Mouse (Mus musculus): ENCODE results near the gene Fmnl2. TPM values are rescaled to one million over a fixed set of nuclear protein-coding genes. Genes with fewer than 3 reads are reported as not detected.

The Fmnl2 gene
- polyA plus RNA-seq, 1 experiment from 2014 or later, result 3.5 TPM

DNA sequence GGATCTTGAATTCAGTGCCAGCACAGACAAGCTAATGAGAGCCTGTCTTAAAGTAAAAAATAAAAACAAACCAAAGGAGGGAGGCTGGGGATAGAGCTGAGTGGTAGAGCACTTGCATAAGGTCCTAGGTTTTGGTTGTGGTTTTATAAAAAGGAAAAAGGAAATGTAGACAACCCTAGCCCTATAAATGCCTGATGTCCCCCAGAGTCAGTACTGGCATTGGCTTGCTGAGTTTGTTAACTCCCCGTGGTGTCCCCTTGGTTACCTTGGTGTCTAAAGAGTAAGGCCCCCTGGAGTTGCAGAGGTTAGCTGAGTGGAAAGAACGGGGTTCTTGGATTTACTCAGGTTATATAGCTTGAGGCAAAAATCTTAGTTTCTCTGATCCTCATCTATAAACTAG, 55.7 kb downstream of the Fmnl2 start:
- no peaks in the 10 kb centered on the region for H3K36me3 ChIP-seq (ENCODE audit: insufficient read depth, low read length)
- no peak for TF ChIP-seq CTCF (IDR thresholded peaks at IDR 0.05)
- no peak for TF ChIP-seq EP300 (IDR thresholded peaks at IDR 0.05)
- no peaks in the 10 kb centered on the region for H3K4me1 ChIP-seq (ENCODE audit: insufficient read depth, low read depth, low read length)
- no peaks in the 10 kb centered on the region for H3K9me3 ChIP-seq (ENCODE audit: low read length)
- no peak overlapping the region for H3K27ac ChIP-seq (ENCODE audit: low read length)
- H3K4me3 ChIP-seq (ENCODE audit: low read depth, low read length), result no peak overlapping the region
- no peak overlapping the region for H3K9ac ChIP-seq (replicated peaks; ENCODE audit: low read depth)
- WGBS, result 45% methylated on average over 2 of the region's 2 CpGs
- no peaks in the 10 kb centered on the region for H3K27me3 ChIP-seq (replicated peaks; ENCODE audit: insufficient read depth, low read length)
- H3K4me2 ChIP-seq (replicated peaks; ENCODE audit: low read depth, low read length), result no peak overlapping the region
- DNase-seq (ENCODE audit: low spot score) (no peak), ATAC-seq (no peak)

DNA sequence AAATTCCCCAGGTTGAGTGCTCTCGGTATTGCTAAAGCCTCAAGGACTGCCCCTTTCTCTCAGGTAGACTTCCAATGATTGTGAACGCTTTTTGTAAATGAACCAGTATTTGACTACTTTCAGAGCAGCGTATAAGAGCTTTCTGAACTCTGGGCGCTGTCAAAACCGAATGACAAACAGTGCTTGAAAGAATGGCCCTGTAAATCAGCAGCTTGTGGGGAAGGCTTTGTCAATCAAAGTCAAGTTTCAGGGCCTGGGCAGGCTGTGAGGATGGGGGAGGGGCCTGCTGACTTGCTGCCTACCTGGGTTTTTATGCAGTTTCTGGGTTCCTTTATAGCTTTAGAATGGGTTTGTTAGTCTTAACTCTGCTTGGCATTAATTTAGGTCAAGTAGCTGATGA, 56.1 kb downstream of the Fmnl2 start:
- H3K9me3 ChIP-seq (ENCODE audit: low read length), result no peaks in the 10 kb centered on the region
- DNase-seq (ENCODE audit: low spot score) (no peak), ATAC-seq (no peak)
- H3K4me3 ChIP-seq (ENCODE audit: low read depth, low read length), result no peak overlapping the region
- 39% methylated on average over 5 of the region's 5 CpGs for WGBS
- H3K27me3 ChIP-seq (replicated peaks; ENCODE audit: insufficient read depth, low read length), result no peaks in the 10 kb centered on the region
- no peak overlapping the region for H3K27ac ChIP-seq (ENCODE audit: low read length)
- TF ChIP-seq CTCF (IDR thresholded peaks at IDR 0.05) (no peak), EP300 (IDR thresholded peaks at IDR 0.05) (no peak)
- H3K4me2 ChIP-seq (replicated peaks; ENCODE audit: low read depth, low read length), result no peak overlapping the region
- H3K4me1 ChIP-seq (ENCODE audit: insufficient read depth, low read depth, low read length), result no peaks in the 10 kb centered on the region
- no peaks in the 10 kb centered on the region for H3K36me3 ChIP-seq (ENCODE audit: insufficient read depth, low read length)
- no peak overlapping the region for H3K9ac ChIP-seq (replicated peaks; ENCODE audit: low read depth)

DNA sequence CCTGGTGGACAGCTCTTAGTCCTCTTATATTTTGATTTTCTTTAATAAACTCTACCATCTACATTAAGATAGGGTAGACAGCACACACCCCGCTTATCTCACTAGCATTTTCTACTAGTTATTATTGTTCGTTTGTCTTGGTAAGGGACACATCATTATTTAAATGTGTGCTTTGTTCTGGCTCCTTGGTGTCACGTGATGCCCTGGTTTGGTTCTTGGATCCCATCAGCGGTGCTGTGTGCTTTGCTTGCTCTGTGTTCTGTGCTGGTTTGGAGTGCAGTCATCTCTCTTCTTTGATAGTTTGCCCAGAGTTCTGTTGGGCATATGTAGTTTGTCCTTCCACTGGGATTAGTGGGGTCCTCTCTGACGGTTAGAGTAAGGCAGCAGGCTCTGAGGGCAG, 57.9 kb downstream of the Fmnl2 start:
- WGBS, result 78% methylated on average over 5 of the region's 5 CpGs
- Histone ChIP-seq H3K36me3 (ENCODE audit: insufficient read depth, low read length) (no peaks in the 10 kb centered on the region), H3K27me3 (replicated peaks; ENCODE audit: insufficient read depth, low read length) (no peaks in the 10 kb centered on the region), H3K27ac (ENCODE audit: low read length) (no peak overlapping the region), H3K4me3 (ENCODE audit: low read depth, low read length) (no peak overlapping the region), H3K9me3 (ENCODE audit: low read length) (no peaks in the 10 kb centered on the region), H3K9ac (replicated peaks; ENCODE audit: low read depth) (no peak overlapping the region), H3K4me2 (replicated peaks; ENCODE audit: low read depth, low read length) (no peak overlapping the region), H3K4me1 (ENCODE audit: insufficient read depth, low read depth, low read length) (no peaks in the 10 kb centered on the region)
- ATAC-seq (no peak), DNase-seq (ENCODE audit: low spot score) (no peak)
- no peak for TF ChIP-seq EP300 (IDR thresholded peaks at IDR 0.05)

DNA sequence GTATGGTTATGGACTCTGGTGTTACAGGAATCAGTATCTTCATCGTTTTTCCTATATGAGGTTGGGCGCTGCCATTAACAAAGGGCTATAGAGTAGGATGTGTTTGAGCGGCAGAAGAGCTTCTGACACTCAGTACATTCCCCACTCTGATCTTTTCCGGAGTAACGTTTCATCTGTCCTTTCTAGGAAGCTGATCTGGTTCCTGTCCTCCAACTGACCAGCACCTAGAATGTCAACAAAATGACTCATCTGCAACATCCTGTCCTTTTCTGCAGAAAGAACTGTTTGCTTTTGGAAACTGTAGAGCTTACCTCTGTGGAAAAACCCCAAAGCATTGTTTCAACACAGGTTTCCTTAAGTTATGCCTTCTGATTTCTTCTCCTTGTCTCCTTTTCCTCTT, 60.4 kb downstream of the Fmnl2 start:
- Histone ChIP-seq H3K9me3 (ENCODE audit: low read length) (no peaks in the 10 kb centered on the region), H3K4me3 (ENCODE audit: low read depth, low read length) (no peak overlapping the region), H3K4me2 (replicated peaks; ENCODE audit: low read depth, low read length) (no peak overlapping the region), H3K9ac (replicated peaks; ENCODE audit: low read depth) (no peak overlapping the region), H3K27ac (ENCODE audit: low read length) (no peak overlapping the region), H3K27me3 (replicated peaks; ENCODE audit: insufficient read depth, low read length) (no peaks in the 10 kb centered on the region), H3K4me1 (ENCODE audit: insufficient read depth, low read depth, low read length) (no peaks in the 10 kb centered on the region), H3K36me3 (ENCODE audit: insufficient read depth, low read length) (no peaks in the 10 kb centered on the region)
- TF ChIP-seq EP300 (IDR thresholded peaks at IDR 0.05) (peak; percentile 77), CTCF (IDR thresholded peaks at IDR 0.05) (no peak)
- peak; percentile 62 for ATAC-seq
- DNase-seq (ENCODE audit: low spot score), result no peak
- 56% methylated on average over 5 of the region's 5 CpGs for WGBS

DNA sequence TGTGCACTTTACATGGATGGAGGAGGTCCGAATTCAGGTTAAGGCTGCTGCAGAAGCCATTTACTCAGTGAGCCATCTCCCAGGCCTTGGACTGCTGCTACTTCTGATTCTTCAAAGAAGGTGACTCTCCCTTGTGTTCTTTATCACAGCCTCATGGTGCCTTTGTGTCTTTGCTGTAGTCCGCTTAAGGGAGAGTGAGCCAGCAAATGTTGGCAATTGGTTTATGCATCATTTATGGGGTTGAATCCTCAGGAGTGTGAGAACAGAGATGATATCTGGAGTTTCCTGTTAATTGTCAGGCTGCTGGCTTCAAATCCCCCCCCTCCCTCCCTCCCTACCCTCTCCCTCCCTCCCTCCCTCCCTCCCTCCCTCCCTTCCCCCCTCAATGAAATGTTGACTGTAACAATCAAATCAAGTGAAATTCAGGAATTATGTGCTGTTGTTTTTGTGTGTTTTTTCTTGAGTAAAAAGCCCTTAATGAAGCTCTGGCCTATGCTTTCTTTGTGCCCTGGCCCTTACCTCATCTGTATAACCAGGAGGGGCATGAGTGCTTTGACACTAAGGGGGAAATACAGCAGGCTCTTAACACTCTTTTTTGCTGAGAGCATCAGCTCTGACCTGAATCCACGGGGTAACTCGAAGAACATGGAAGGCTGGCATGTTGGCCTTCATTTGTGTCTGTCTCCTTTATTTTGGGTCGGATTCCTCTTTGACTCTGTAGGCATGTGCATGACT, 63.2 kb downstream of the Fmnl2 start:
- Histone ChIP-seq H3K4me3 (ENCODE audit: low read depth, low read length) (no peak overlapping the region), H3K4me2 (replicated peaks; ENCODE audit: low read depth, low read length) (no peak overlapping the region), H3K27me3 (replicated peaks; ENCODE audit: insufficient read depth, low read length) (no peaks in the 10 kb centered on the region), H3K27ac (ENCODE audit: low read length) (no peak overlapping the region), H3K9me3 (ENCODE audit: low read length) (no peaks in the 10 kb centered on the region), H3K4me1 (ENCODE audit: insufficient read depth, low read depth, low read length) (no peaks in the 10 kb centered on the region), H3K9ac (replicated peaks; ENCODE audit: low read depth) (no peak overlapping the region), H3K36me3 (ENCODE audit: insufficient read depth, low read length) (no peaks in the 10 kb centered on the region)
- ATAC-seq, result no peak
- TF ChIP-seq EP300 (IDR thresholded peaks at IDR 0.05) (no peak), CTCF (IDR thresholded peaks at IDR 0.05) (no peak)
- 87% methylated on average over 5 of the region's 5 CpGs for WGBS
- DNase-seq (ENCODE audit: low spot score), result no peak

DNA sequence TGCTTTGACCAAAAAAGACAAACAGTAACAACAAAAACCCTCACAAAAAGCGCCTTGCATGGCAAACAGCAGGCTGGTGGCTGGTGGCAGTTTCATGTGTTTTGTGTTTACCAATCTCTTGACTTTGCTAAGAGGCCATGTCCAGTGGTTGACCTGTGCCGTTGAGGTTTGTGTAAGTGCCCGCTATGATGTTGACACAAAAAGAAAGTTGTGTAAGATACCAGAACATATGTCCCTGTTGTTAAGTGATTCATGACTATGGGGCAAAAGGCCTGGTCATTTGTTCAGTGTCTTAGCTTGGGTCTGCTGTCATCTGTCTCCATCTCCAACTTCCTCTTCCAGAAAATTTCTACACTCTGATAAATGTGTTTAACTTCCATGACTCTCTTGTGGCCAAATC, 67.4 kb downstream of the Fmnl2 start:
- Histone ChIP-seq H3K4me2 (replicated peaks; ENCODE audit: low read depth, low read length) (no peak overlapping the region), H3K36me3 (ENCODE audit: insufficient read depth, low read length) (no peaks in the 10 kb centered on the region), H3K27me3 (replicated peaks; ENCODE audit: insufficient read depth, low read length) (0 out of 2 replicates have a peak, but pooled peaks cover 16% of the 10 kb centered on the region), H3K4me3 (ENCODE audit: low read depth, low read length) (no peak overlapping the region), H3K9me3 (ENCODE audit: low read length) (no peaks in the 10 kb centered on the region), H3K4me1 (ENCODE audit: insufficient read depth, low read depth, low read length) (0 out of 2 replicates have a peak, but pooled peaks cover 3% of the 10 kb centered on the region), H3K9ac (replicated peaks; ENCODE audit: low read depth) (no peak overlapping the region), H3K27ac (ENCODE audit: low read length) (no peak overlapping the region)
- DNase-seq (ENCODE audit: low spot score) (peak; percentile 83), ATAC-seq (peak; percentile 92)
- WGBS, result 35% methylated on average over 3 of the region's 3 CpGs
- TF ChIP-seq EP300 (IDR thresholded peaks at IDR 0.05), result peak; percentile 81
- no peak for TF ChIP-seq CTCF (IDR thresholded peaks at IDR 0.05)
